Mouse (Mus musculus) embryonic fibroblast, embryonic 13.5 days (primary cell): ENCODE data around the gene Dennd1a. TPM values are rescaled to one million over a fixed set of nuclear protein-coding genes. Genes with fewer than 3 reads are reported as not detected.

Experiments used
- H3K27ac ChIP-seq: 2 replicates; pipeline ENCODE4 v1.5.1; 2012; ENCODE audit warnings: low read length, control low read depth, inconsistent platforms; ENCODE audit not compliant: insufficient read depth
- H3K4me1 ChIP-seq: 2 replicates; pipeline ENCODE4 v1.6.1; 2011; ENCODE audit warnings: low read length; ENCODE audit not compliant: control insufficient read depth, insufficient read depth
- H3K4me3 ChIP-seq: 2 replicates; pipeline ENCODE4 v1.5.1; 2011; ENCODE audit warnings: mild to moderate bottlenecking, control low read depth, low read length; ENCODE audit not compliant: insufficient read depth
- CTCF ChIP-seq: IDR thresholded peaks from 2 replicates; pipeline ENCODE4 v1.5.1; 2011; ENCODE audit warnings: mild to moderate bottlenecking, control low read depth, low read length, moderate library complexity, borderline replicate concordance; ENCODE audit not compliant: insufficient read depth
- POLR2A ChIP-seq: IDR thresholded peaks from 2 replicates; pipeline ENCODE4 v1.6.1; 2011; ENCODE audit warnings: low read depth, mild to moderate bottlenecking, control low read depth, low read length, moderate library complexity
- polyA plus RNA-seq: library from polyadenylated mRNA; stranded (reverse); fragments of >200 nt; gene quantifications from 2 replicates; pipeline ENCODE4 v1.2.4, GENCODE M21; 2011; ENCODE audit warnings: low read depth; ENCODE audit not compliant: missing spikeins, insufficient read length

The Dennd1a gene
- polyA plus RNA-seq = 17.3 and 25.7 TPM in 2 replicates

- H3K4me3 ChIP-seq = peak within 1 kb of the TSS; percentile 78
Measured at GRCm38 (mm10) chr2:38286733-38287551, at the start of gene Dennd1a. Gene Dennd1a, minus strand, starts transcription at chr2:38287390.

GRCm38 (mm10) chr2:38336606-38337005 lies 49.4 kb upstream of the Dennd1a start:
- TF ChIP-seq POLR2A (no peak), CTCF (no peak)
- no peak overlapping the region for H3K4me3 ChIP-seq
- no peak overlapping the region for H3K27ac ChIP-seq
- H3K4me1 ChIP-seq = no peaks in the 10 kb centered on the region; the same call in 1 of the 2 replicates

More at GRCm38 (mm10) chr2:38286733-38287551, at the start of gene Dennd1a:
- no peak within 1 kb of the TSS for H3K27ac ChIP-seq
- TF ChIP-seq POLR2A (peak; percentile 65), CTCF (no peak)
- H3K4me1 ChIP-seq = peaks cover 11% of the 10 kb centered on the region

DNA sequence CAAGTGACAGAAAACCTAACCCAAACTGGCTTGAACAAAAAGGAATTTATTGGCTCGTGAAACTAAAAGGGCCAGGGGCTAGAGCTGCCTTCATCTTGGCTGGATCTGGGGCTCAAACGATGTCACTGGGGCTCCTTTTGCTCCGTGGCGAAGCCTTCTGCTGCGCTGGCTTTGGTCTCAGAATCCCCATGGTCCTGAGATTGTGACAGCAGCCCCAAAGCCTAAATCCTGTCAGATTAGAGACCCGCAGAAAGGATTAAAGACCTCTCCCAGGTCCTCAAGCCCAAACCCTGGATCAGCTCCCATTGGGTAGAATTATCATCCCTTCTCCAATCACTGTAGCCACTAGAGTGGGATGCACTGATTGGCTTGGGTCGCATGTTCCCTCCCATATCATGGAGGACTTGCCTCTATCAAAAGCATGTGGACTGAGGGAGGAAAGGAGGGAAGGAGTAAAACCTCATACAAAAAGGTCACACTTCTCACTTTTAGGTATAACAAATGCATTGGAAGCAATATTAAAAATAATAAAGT lies 46.5 kb upstream of the Dennd1a start:
- TF ChIP-seq POLR2A (no peak), CTCF (no peak)
- Histone ChIP-seq H3K4me1 (no peaks in the 10 kb centered on the region), H3K27ac (no peak overlapping the region), H3K4me3 (no peak overlapping the region)

GRCm38 (mm10) chr2:38326671-38327070 lies 39.5 kb upstream of the Dennd1a start:
- Histone ChIP-seq H3K4me1 (no peaks in the 10 kb centered on the region), H3K4me3 (no peak overlapping the region), H3K27ac (no peak overlapping the region)
- TF ChIP-seq CTCF = no peak
- no peak for TF ChIP-seq POLR2A

- no peak overlapping the region for H3K27ac ChIP-seq
- no peak overlapping the region for H3K4me3 ChIP-seq
- TF ChIP-seq POLR2A (no peak), CTCF (no peak)
- H3K4me1 ChIP-seq = no peaks in the 10 kb centered on the region
Measured at GRCm38 (mm10) chr2:38323380-38323779, 36.2 kb upstream of the Dennd1a start.

DNA sequence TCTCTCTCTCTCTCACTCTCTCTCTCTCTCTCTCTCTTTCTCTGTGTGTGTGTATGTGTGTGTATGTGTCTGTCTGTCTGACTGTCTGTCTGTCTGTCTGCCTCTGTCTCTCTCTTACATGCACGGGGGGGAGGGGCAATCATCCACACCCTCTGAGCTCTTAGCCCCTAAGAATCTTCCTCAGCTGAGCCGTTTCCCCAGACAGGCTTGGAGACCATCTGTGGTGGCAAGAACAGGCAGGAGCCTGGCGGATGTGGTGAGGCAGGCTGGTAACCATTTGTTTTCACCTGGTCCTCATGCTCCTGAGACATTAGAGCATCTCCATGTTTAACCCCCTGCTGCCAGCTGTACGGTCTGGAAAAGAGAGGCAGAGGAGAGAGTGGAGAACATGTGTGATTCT lies 33.7 kb upstream of the Dennd1a start:
- no peak overlapping the region for H3K4me3 ChIP-seq
- H3K27ac ChIP-seq = no peak overlapping the region
- TF ChIP-seq CTCF (no peak), POLR2A (no peak)
- no peaks in the 10 kb centered on the region for H3K4me1 ChIP-seq

DNA sequence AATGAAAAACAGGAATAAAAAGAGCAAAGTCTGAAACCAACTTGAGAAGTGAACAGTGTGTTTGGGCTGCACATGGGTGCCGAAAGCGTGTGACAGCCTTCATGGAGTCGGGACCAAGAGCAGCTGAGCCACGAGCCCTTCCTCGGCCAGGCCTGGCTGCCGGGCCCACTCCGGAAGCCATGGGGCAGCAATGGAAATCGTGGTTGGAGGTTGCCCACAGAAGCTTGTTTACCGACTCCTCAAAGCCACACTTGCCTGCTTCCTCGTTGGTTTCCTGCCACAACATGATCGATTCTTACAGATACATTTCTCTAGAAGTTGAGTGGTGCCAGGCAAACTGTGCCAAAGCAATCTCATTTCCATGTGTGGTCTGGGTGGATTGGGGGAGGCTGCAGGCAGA lies 31.9 kb upstream of the Dennd1a start:
- Histone ChIP-seq H3K27ac (no peak overlapping the region), H3K4me3 (no peak overlapping the region), H3K4me1 (no peaks in the 10 kb centered on the region)
- TF ChIP-seq CTCF = no peak
- no peak for TF ChIP-seq POLR2A

- TF ChIP-seq CTCF (no peak), POLR2A (no peak)
- no peak overlapping the region for H3K4me3 ChIP-seq
- no peak overlapping the region for H3K27ac ChIP-seq
- H3K4me1 ChIP-seq = no peaks in the 10 kb centered on the region
Measured at GRCm38 (mm10) chr2:38313399-38313798, 26.2 kb upstream of the Dennd1a start.

DNA sequence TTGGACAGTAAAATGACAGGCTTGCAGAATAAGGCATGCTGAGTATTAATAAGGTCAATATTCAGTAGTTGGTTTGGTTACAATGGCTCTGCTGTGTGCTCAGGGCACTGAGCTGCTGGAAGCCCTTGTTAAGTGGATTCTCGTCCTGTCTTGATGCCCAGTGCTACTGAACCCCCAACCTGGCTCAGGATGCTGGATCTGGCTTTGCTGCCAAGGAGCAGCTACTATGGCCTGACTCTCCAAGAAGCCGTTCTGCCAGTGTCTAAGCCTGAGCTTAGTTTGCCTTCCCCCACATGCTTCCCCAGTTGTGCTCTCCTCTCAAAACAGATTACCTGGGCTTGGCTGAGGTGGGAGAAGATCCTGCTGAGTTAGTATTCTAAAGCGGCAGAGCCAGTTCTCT lies 25.7 kb upstream of the Dennd1a start:
- Histone ChIP-seq H3K27ac (no peak overlapping the region), H3K4me1 (no peaks in the 10 kb centered on the region), H3K4me3 (no peak overlapping the region)
- TF ChIP-seq CTCF (no peak), POLR2A (no peak)

- TF ChIP-seq POLR2A = no peak
- TF ChIP-seq CTCF = no peak
Measured at GRCm38 (mm10) chr2:38305152-38305551, 18.0 kb upstream of the Dennd1a start.

GRCm38 (mm10) chr2:38300941-38301340 lies 13.8 kb upstream of the Dennd1a start:
- TF ChIP-seq CTCF = no peak
- TF ChIP-seq POLR2A = no peak
- H3K27ac ChIP-seq = no peak overlapping the region
- H3K4me3 ChIP-seq = no peak overlapping the region
- no peaks in the 10 kb centered on the region for H3K4me1 ChIP-seq

More at GRCm38 (mm10) chr2:38305152-38305551, 18.0 kb upstream of the Dennd1a start:
- no peak overlapping the region for H3K27ac ChIP-seq
- no peaks in the 10 kb centered on the region for H3K4me1 ChIP-seq
- H3K4me3 ChIP-seq = no peak overlapping the region
